Mouse (Mus musculus) adrenal gland, postnatal 10 days (tissue): ENCODE results near the gene R3hdm1. TPM values are rescaled to one million over a fixed set of nuclear protein-coding genes. Genes with fewer than 3 reads are reported as not detected.
"Not testable (repeated sequence)": the region's sequence is repeated elsewhere in the genome, so short reads cannot be mapped to it uniquely, and the experiment has no call there.

Experiments
- DNase-seq: peaks from one replicate; pipeline ENCODE4 v3.0.0; 2021; ENCODE audit warnings: mixed read lengths
- total RNA-seq, 2 experiments: library from RNA; stranded (reverse); gene quantifications; 2 replicates each; pipeline ENCODE4 v1.2.3; 2021

Gene R3hdm1
- total RNA-seq, 2 experiments from 2014 or later, result 61.2 to 79.4 TPM

DNA sequence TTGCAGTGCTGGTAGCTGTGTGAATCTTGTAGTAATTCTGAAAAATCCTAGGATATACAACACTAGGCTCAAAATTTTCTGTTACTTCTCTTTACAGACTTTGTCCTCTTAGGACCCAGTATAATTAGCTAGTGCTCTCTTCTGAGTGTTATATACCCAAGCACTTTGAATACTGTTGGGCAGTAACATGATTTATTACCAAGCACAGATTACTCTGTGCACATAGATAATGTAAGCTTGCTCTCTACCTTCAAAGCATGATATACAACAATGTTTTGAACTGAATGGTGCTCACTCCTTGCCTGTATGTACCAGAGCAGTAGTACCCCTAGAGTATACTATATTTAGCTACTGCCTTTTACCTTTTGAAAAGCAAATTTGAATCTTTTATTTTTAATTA lies 33.1 kb downstream of the R3hdm1 start:
- DNase-seq, result not testable (repeated sequence)

DNA sequence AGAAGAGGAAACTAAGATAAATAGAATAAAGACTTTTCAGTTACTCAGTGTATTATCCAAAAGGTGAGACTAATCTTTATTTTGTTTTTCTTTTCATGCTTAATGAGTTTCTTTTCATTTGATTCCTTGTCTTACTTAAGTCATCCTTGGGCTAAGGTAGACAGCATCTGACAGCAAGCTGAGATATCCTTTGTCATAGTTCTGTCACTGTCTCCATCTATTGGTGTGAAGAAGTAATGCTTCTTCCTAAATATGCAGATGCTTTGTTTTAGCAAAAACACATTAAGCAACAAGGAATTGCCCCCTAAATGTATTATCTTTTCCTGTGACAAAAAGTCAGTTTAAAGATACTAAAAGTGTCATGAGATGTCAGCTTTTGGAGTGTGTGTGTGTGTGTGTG lies 37.9 kb downstream of the R3hdm1 start:
- no peak for DNase-seq

DNA sequence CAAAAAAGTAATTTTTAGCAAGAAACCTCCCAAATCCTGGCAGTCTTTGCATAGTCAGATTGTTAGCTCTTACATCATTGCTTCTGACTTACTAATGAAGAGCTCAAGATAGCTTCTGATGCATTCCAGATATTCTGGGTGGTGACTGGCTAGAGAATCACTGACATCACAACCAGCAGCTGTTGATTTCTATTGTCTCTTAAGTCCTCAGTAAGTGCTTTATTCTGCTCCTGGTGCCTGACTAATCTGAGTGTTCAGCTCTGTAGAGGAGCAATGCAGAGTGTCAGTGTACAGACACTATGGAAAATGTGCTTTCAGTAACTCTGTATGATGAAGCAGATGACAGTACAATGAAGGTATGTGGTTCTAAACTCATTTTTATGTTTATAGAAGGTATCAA lies 38.6 kb downstream of the R3hdm1 start:
- DNase-seq, result no peak

DNA sequence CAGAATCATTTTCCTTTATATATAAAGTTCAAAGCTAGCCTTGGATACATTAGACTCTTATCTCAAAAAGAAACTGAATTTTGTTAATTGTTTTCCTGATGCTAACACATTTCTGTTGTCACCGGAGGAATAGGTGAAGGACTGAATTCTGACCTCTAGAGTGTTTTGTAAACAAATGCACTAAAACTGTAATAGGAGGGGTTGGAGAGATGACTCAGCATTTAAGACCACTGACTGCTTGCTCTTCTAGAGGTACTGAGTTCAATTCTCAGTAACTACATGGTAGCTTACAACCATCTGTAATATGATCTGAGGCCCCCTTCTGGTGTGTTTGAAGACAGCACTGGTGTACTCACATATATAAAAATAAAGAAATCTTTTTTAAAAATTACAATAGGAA lies 63.9 kb downstream of the R3hdm1 start:
- no peak for DNase-seq

DNA sequence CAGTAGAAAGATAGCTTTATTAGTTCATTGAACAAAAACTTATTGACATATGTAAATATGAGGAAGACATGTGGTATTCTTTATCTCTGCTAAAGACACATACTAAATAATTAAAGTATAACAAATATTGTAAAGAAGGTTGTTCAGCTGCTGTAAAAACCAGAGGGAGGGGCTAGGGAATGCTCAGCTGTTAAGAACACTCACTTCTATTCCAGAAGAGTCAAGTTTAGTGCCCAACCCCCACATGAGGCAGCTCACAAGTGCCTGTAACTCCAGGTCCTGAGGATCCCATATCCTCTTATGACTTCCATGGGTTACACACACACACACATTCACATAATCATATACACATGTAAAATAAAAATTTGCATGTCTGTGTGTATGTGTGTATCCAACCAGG lies 67.0 kb downstream of the R3hdm1 start:
- DNase-seq, result no peak

DNA sequence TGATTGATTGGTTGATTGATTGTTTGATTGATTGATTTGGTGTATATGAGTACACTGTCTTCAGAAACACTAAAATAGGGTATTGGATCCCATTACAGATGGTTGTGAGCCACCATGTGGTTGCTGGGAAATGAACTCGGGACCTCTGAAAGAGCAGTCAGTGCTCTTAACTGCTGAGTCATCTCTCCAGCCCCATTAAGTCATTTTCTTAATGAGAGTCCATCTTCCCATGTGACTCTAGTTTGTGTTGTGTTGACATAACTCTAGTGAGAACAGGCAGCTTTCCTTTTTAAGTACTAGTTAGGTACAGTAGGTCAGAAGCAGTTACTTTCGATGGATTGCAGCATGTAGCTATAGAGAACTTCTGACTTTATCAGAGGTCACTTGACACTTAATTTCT lies 88.3 kb downstream of the R3hdm1 start:
- DNase-seq, result no peak

DNA sequence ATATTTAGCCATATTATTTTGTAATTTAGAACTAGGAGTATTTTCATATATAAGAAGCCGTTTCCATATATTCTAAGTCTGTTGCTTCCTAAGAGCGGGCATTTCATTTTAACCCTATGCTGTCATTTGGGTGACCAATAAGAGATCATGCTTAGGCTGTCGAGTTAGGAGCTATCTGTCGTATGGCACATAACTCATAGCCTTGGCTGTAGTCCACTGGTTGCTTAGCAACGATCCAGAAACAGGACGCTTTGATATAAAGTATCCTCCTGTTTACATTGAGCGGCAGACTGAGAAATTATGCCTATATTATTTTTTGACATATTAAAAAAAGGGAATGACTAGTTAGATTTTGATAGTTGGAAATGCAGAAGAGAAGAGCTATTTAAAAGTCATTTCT lies 89.3 kb downstream of the R3hdm1 start:
- no peak for DNase-seq

DNA sequence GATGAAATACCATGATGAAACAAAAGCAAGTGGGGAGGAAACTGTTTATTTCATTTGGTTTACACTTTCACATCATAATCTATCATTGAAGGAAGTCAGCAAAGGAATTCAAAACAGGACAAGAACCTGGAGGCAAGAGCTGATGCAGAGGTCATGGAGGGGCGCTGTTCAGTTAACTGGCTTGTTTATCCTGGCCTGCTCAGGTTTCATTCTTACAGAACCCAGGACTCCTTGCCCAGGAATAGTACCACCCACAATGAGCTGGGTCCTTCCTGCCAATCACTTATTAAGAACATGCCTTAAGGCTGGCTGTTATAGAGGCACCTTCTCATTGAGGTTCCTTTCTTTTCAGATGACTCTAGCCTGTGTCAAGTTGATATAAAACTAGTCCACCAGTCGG lies 90.9 kb downstream of the R3hdm1 start:
- DNase-seq, result no peak

DNA sequence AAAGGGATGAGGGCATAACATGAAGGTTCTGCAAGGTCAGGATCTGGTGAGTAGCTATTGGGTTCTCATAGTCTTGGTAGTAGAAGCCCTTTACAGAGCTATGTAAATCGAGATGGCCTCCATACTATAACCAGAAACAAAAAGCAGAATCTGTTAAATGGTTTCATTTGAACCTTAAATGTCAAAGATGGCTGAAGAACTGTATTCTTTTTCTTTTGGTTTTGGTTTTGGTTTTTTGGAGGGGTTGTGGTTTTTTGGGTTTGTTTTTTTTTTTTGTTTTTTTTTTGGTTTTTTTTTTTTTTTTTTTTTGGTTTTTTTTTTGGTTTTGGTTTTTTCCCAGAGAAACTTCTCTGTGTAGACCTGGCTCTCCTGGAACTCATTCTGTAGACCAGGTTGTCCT lies 94.3 kb downstream of the R3hdm1 start:
- DNase-seq, result no peak

DNA sequence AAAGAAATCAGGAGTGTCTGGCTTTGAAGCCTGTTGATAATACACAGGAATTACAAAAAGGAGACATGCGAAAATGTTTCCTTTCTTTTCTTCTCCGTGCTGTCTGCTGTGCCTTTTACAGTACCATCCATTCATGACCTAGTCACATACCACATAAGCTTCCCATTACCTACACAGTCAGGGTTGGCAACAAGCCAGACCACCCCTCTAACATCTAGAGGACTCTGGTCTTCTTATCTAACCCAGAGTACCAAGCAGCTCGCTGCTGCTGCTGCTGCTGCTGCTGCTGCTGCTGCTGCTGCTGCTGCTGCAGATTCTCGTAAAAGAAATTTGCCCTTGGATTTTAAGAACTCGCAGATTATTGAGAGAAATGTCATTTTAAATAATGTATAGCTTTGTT lies 110.2 kb downstream of the R3hdm1 start:
- DNase-seq, result no peak

DNA sequence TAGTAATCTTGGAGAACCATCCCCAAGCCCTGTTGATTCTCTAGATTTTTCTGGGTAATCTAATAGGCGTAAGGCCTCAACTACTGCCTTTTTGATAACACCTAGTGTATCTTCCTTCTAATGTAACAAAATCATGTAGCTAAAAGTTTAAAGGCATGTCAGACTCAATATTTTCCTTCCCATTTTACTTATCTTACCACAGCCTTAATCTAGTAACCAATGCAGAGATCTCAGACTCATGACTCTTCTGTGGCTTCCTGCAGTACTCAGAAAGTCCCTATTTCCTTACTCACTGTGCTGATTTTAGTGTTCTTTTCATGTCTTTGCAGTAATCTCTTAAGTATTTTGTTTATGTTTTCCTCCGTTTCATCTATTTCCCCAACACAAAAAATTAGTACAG lies 118.8 kb downstream of the R3hdm1 start:
- no peak for DNase-seq

DNA sequence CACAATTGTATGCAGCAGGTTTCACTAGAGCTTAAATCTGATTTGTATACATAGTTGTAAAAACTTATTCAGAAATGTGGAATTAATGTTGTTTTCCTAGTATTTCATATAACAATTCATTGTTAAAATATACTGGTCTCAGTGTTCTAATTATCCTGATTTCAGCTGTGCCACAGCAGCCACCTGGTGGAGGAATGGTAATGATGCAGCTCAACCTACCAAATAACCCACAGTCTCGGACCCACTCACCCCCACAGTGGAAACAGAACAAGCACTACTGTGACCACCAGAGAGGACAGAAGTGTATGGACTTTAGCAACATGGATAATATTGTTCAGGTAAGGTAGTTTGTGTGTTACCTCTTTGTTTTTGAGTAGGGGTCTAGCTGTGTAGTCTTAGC lies 120.2 kb downstream of the R3hdm1 start:
- no peak for DNase-seq

DNA sequence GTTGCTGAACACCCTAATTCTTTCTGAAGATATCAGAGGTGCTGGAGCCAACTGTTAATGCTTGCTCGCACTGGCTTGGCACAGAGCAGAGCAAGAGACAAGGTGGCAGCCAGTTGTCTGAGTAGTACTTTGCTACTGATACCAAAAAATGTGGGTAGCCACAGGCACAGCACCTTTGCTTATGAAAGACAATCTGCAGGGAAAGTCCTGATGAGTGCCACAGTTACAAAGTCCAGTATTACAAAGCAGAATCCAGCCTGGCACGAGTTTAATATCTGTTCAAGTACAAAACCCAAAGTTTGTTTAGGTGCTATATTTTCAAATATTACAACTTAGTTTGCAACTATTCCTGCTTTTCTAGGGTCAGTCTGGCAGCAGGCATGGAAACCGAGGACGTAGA lies 132.1 kb downstream of the R3hdm1 start:
- DNase-seq, result no peak

DNA sequence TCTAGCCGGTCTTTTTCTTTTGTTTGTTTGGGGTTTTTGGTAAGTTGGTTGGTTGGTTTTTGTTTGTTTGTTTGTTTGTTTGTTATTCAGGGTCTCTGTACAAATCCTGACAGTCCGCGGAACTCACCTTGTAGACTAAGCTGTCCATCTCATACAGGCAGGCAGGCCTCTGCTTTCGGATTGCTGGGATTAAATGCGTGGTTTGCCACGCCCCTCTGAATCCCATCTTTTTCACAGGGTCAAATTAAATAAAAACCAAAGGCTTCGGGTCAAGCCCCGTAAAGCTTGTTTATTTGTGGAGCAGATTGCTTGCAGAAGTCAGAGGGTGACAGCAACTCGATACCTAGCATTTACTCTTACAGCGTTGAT lies 140.5 kb downstream of the R3hdm1 start, which contains the start of gene Ubxn4:
Gene Ubxn4, plus strand, starts transcription at position 338 of the 369 bp plus-strand sequence.
- no peak for DNase-seq

DNA sequence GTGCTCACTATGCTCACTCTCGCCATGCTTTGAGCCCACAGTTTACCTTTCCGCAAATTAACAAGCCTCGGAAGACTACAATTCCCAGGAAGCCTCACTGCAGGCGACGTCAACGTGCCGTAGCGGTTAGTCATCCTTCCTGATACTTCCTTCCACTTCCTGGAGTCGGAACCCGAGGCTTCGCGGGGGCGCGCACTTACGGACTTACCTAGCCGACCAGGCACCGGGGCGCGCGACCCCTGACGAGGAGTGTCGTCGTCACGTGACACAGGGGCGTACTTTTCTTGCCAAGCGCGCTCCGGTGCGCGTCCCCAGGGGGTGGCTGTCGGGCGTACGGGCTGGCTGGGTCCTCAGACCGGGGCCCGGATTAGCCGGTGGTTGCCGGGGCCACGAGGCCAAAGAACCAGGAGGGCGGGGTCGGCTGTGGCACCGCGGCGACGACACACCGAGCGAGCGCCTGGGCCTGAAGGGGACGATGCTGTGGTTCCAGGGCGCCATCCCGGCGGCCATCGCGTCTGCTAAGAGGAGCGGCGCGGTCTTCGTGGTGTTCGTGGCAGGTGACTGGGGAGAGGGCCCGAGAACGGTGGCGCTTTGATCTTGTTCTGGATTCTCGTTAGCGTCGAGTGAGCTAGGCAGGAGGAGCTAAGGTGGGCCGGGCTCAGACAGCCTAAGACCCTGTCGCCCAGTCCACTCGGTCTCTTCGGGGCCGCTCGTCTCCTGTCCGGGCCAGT lies 141.1 kb downstream of the R3hdm1 start:
- DNase-seq, result peak; percentile 96

DNA sequence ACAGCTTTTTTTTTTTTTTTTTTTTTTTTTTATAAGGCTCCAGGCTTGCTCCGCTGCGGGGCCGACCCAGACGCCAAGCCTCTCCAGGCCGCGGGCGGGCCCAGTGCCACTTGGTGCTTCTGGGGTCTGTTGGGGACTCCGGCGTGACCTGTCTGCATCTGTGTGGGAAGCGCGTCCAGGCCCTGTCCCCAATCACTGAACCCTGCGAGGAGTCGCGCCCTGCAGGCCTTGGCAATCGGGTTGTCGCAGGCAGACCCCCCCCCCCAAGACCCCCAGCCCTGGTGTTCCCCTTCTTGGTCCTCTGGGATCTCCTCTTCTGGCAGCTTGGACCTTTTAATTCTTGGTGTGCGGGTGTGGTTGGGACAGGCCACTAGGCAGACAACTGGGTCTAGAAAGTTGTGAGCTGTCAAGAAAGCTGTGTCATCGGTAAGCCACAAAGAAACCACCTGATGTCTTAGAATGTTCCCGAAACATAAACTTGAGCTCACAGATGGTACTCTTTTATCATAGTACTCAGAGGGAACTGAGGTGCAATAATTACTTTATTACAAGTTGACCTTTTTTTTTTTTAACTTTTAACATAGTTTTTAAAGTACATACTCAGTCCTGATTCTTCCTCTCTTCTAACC lies 141.7 kb downstream of the R3hdm1 start:
- DNase-seq, result peak; percentile 58

DNA sequence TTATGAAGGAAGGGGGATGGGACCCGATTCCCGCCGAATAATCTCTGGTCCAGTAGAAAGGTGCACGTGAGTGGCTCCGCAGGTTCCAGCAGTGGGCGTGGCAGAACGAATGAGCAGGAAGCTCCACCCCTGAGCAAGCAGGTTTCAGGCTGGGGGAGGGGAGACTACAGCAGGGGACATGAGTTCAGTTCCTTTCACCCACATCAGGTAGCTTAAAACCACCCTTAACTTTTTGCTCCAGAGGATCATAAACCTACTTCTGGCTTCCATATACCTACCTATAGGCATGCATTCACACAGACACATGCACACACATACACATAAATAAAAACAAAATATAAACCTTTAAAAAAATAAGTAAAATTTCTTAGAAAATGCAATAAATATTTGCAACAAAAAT lies 164.0 kb downstream of the R3hdm1 start:
- DNase-seq, result not testable (repeated sequence)

DNA sequence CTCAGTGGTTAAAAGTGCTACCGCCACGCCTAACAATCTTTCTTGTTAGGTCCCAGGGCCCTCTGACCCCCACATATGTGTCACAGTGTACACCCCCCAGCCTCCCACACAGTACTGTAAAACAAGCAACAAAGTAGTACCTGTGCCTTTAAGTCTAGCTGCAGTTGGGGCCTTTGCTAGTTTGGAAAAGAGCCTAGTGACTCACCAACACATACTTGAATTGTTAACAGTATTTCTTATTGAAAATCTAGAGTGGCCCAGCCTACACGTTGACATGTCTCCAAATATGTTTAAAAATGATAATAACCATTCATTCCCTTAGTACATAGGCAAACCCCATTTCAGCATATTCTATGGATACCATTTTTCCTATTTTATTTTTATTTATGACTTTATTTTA lies 167.6 kb downstream of the R3hdm1 start:
- DNase-seq, result no peak

DNA sequence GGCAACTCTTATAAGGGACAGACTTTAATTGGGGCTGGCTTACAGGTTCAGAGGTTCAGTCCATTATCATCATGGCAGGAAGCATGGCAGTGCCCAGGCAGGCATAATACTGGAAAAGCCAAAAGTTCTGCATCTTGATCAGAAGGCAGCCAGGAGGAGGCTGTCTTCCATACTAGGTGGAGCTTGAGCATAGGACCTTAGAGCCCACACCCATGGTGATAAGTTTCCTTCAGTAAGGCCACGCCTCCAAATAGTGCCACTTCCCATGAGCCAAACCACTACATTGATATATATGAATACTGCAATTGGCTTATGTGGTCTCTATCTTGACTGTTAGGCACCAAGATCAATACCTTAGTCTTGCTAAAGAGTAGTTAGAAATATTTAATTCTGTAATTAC lies 172.8 kb downstream of the R3hdm1 start:
- DNase-seq, result no peak

DNA sequence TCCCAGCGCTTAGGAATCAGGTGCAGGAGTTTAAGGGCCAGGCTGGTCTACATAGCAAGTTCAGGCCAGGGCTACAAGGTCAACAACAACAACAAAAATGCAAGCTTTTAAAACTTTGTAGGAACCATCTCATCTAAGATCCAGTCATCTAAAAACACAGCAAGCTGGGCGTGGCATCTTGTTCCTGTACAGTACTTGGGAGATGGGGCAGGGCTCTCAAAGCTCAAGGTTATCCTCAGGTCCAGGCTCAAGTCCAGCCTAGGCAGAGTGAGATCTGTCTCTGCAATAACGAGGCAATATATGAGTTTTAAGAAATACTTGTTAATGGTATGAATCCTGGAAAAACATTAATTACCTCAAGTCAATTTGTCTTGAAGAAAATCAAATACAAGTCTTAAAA lies 175.5 kb downstream of the R3hdm1 start:
- DNase-seq, result no peak

DNA sequence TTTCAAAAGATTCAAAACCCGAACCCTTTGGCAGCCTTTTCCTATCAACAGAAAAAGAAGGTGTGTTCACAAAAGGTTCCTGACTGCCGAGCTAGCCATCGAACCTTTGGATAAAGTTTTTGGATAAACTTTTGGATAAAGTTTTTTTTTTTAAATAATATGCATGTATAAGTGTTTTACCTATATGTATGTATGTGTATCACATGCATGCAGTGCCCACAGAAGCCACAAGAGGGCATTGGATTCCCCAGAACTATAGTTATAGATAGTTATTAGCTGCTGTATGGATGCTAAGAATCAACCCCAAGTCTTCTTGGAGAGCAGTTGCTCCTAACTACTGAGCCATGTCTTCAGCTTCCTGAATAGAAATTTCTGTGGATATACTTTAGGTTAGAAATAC lies 178.7 kb downstream of the R3hdm1 start:
- DNase-seq, result no peak

DNA sequence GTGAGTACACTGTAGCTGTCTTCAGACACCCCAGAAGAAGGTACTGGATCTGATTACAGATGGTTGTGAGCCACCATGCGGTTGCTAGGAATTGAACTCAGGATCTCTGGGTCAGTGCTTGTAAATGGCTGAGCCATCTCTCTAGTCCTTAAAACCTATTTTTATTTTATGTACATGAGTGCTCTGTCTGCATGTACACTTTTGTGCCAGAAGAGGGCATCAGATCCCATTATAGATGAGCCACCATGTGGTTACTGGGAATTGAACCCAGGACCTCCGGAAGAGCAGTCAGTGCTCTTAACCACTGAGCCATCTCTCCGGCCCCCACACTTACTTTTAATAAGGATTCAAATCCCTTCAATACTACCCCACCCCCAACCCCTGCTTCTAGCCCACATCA lies 179.8 kb downstream of the R3hdm1 start:
- DNase-seq, result no peak

DNA sequence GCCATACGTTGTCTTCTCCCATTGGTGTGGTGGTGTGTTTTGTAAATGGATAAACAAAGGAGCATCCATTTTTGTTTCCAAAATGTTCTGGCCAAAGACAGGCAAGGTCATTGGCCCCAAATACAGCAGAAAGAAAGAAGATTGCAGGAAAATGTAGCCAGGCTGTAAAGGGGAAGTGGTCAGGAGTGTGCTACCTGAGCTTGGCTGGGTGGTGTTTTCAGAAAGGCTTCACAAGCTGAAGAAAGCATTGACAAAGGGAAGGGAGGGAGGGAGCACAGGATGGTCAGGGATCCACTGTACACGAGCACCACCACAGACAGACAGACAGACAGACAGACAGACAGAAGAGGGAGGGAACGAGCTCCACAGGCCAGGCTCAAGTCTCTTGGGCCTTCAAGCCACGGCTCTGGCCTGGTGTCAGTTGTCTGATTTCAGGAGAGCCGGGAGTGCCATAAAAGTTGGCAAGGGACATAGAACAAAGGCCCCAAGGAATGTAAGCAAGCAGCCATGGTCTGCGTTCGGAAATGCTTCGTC lies 181.1 kb downstream of the R3hdm1 start:
- DNase-seq, result no peak

DNA sequence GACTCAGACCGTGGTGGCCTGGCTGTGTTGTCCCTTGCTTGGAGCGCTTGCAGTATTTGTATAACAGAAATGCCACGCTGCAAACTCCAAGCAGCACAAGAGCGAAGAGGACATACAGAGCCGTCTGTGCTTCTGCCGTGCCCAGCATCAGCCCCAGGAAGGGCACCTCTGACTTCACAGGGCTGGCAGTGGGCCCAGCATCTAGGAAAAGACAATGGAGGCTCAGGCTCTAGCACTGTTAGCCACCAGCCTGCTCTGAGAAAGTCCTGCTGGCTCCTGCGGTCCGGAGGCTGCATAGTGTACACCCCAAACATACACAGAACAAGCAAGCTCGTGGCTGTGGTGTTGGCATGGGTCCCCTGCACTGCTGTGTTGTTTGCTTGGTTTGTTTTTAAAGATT lies 182.0 kb downstream of the R3hdm1 start:
- no peak for DNase-seq
